Mouse (Mus musculus) embryonic fibroblast, embryonic 13.5 days (primary cell): ENCODE results near the gene Pecam1. TPM values are rescaled to one million over a fixed set of nuclear protein-coding genes. Genes with fewer than 3 reads are reported as not detected.

Experiments used
- H3K27ac ChIP-seq: 2 replicates; pipeline ENCODE4 v1.5.1; 2012; ENCODE audit warnings: low read length, control low read depth, inconsistent platforms; ENCODE audit not compliant: insufficient read depth
- H3K4me1 ChIP-seq: 2 replicates; pipeline ENCODE4 v1.6.1; 2011; ENCODE audit warnings: low read length; ENCODE audit not compliant: control insufficient read depth, insufficient read depth
- H3K4me3 ChIP-seq: 2 replicates; pipeline ENCODE4 v1.5.1; 2011; ENCODE audit warnings: mild to moderate bottlenecking, control low read depth, low read length; ENCODE audit not compliant: insufficient read depth
- CTCF ChIP-seq: IDR thresholded peaks from 2 replicates; pipeline ENCODE4 v1.5.1; 2011; ENCODE audit warnings: mild to moderate bottlenecking, control low read depth, low read length, moderate library complexity, borderline replicate concordance; ENCODE audit not compliant: insufficient read depth
- POLR2A ChIP-seq: IDR thresholded peaks from 2 replicates; pipeline ENCODE4 v1.6.1; 2011; ENCODE audit warnings: low read depth, mild to moderate bottlenecking, control low read depth, low read length, moderate library complexity
- polyA plus RNA-seq: library from polyadenylated mRNA; stranded (reverse); fragments of >200 nt; gene quantifications from 2 replicates; pipeline ENCODE4 v1.2.4, GENCODE M21; 2011; ENCODE audit warnings: low read depth; ENCODE audit not compliant: missing spikeins, insufficient read length

The Pecam1 gene
- polyA plus RNA-seq, 1 experiment, result 1.0 TPM

- no peaks in the 10 kb centered on the region for H3K4me1 ChIP-seq
- TF ChIP-seq POLR2A, result no peak
- TF ChIP-seq CTCF, result no peak
- no peak overlapping the region for H3K4me3 ChIP-seq
- no peak overlapping the region for H3K27ac ChIP-seq
Measured at GRCm38 (mm10) chr11:106702584-106702983, 47.8 kb downstream of the Pecam1 start.

- H3K4me3 ChIP-seq, result no peak overlapping the region
- TF ChIP-seq POLR2A, result no peak
- TF ChIP-seq CTCF, result no peak
- no peaks in the 10 kb centered on the region for H3K4me1 ChIP-seq
- no peak overlapping the region for H3K27ac ChIP-seq
Measured at GRCm38 (mm10) chr11:106701589-106701988, 48.8 kb downstream of the Pecam1 start.

- H3K4me1 ChIP-seq, result no peaks in the 10 kb centered on the region
- H3K4me3 ChIP-seq, result no peak overlapping the region
- no peak overlapping the region for H3K27ac ChIP-seq
- no peak for TF ChIP-seq CTCF
- TF ChIP-seq POLR2A, result no peak
Measured at GRCm38 (mm10) chr11:106699083-106699482, 51.3 kb downstream of the Pecam1 start.

- no peak overlapping the region for H3K4me3 ChIP-seq
- no peak for TF ChIP-seq CTCF
- TF ChIP-seq POLR2A, result no peak
- H3K27ac ChIP-seq, result no peak overlapping the region
- H3K4me1 ChIP-seq, result no peaks in the 10 kb centered on the region
Measured at GRCm38 (mm10) chr11:106698289-106698688, 52.1 kb downstream of the Pecam1 start.

DNA sequence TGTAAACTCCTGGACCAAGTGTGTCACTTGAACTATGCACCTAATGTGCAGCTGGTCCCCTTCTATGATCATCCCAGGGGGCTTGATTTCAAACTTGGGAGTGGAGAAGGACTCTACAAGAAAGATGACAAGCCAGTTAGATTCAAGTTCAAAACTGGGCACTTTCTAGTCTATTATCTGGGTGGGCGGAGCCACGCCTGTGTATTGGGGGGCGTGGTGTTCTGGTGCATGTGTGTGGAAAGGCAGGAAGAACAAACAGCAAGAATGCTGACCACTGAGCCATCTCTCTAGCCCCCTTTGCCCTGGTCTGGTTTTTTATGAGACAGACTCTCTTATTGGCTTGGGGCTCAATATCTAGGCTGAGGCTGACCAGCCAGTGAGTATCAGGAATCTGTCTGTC, 54.5 kb downstream of the Pecam1 start:
- Histone ChIP-seq H3K27ac (no peak overlapping the region), H3K4me3 (no peak overlapping the region), H3K4me1 (no peaks in the 10 kb centered on the region)
- no peak for TF ChIP-seq CTCF
- no peak for TF ChIP-seq POLR2A

DNA sequence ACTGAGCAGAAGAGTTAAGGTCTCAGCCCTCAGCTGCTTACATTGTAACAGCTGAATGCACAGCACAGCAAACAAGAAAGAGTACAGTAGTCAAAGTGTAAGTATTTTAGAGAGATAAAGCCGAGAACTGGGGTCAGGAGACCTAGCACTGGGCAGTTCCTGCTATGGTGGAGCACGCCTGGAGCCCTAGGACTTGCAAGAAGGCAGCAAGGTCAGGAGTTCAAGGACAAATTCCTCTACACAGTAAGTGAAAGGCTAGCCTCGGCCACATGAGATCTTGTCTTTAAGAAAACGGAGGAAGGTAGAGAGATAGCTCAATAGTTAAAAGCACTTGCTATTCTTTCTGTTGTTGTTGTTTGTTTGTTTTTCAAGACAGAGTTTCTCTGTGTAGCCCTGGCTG, 57.5 kb downstream of the Pecam1 start:
- Histone ChIP-seq H3K27ac (no peak overlapping the region), H3K4me3 (no peak overlapping the region), H3K4me1 (no peaks in the 10 kb centered on the region)
- TF ChIP-seq CTCF (no peak), POLR2A (no peak)

DNA sequence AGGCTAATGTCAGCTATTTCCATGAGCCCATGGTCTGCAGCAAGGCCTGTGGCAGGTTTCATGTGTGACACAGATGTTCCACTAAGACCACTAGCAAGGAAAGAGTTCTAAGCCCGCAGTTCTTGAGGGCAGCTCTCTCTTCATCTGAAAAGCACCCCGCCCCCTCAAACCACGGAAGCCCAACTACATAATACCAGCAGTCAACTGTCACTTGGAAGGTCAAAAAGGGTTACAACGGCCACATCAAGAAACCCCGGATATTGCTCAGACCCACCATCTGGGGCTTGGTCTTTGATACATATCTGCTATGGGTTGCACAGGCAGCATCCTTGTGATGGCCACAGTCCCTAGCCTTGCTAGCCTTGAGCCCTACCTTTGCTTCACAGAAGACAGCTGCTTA, 62.1 kb downstream of the Pecam1 start:
- H3K4me3 ChIP-seq, result no peak overlapping the region
- TF ChIP-seq POLR2A, result no peak
- no peak for TF ChIP-seq CTCF
- H3K27ac ChIP-seq, result no peak overlapping the region
- H3K4me1 ChIP-seq, result no peaks in the 10 kb centered on the region

DNA sequence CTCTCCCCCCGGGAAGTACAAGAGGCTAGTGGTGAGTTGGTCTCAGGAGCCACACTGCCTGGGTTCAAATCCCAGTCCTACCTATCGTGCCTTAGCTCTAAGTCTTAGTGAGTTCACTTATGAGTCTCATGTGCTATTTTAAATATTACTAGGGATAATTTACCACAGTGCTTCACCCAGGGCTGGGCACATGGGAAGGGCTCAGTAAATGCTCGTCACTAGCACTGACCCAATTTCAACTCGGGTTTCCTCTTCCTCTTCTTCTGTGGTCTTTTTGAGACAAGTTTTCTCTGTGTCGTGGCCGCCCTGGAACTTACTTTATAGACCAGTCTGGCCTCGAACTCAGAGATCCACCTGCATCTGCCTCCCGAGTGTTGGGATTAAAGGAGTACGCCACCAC, 63.1 kb downstream of the Pecam1 start:
- Histone ChIP-seq H3K4me3 (no peak overlapping the region), H3K4me1 (no peaks in the 10 kb centered on the region), H3K27ac (no peak overlapping the region)
- no peak for TF ChIP-seq POLR2A
- TF ChIP-seq CTCF, result no peak

GRCm38 (mm10) chr11:106684027-106684426, 66.4 kb downstream of the Pecam1 start:
- no peak overlapping the region for H3K27ac ChIP-seq
- no peaks in the 10 kb centered on the region for H3K4me1 ChIP-seq
- TF ChIP-seq CTCF, result no peak
- no peak for TF ChIP-seq POLR2A
- no peak overlapping the region for H3K4me3 ChIP-seq

GRCm38 (mm10) chr11:106683345-106683744, 67.1 kb downstream of the Pecam1 start:
- TF ChIP-seq CTCF (no peak), POLR2A (no peak)
- Histone ChIP-seq H3K27ac (no peak overlapping the region), H3K4me1 (no peaks in the 10 kb centered on the region), H3K4me3 (no peak overlapping the region)

DNA sequence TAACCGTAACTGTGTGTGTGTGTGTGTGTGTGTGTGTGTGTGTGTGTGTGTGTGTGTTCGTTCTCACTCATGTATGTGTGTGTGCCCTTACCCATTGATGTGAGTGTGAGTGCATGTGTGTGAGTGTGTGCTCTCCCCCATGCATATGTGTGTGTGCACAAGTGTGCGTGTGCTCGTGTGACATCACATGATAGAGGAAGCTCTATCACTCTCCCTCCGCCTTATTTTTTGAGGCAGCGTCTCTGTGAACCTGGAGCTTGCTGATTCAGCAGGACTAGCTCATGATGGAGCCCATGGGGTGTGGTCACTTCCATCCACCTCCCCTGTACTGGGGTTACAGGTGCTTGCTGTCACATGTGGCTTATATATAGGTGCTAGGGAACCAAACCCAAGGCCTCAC, 69.3 kb downstream of the Pecam1 start:
- Histone ChIP-seq H3K4me1 (no peaks in the 10 kb centered on the region), H3K27ac (no peak overlapping the region), H3K4me3 (no peak overlapping the region)
- TF ChIP-seq CTCF (no peak), POLR2A (no peak)
